Mouse (Mus musculus) gastrocnemius, adult 2 months (tissue): ENCODE data around the gene Wdr64. TPM values are rescaled to one million over a fixed set of nuclear protein-coding genes. Genes with fewer than 3 reads are reported as not detected.

Experiments used
- DNase-seq: peaks from one replicate; pipeline ENCODE4 v3.0.0; 2022
- H3K27ac ChIP-seq: fragments of 200-600 bp; 2 replicates; pipeline ENCODE4 v1.8.1; 2022; ENCODE audit warnings: mild to moderate bottlenecking
- H3K4me3 ChIP-seq: fragments of 200-600 bp; 2 replicates; pipeline ENCODE4 v1.8.1; 2022; ENCODE audit warnings: mild to moderate bottlenecking, moderate library complexity
- CTCF ChIP-seq: fragments of 200-600 bp; IDR thresholded peaks from 2 replicates; pipeline ENCODE4 v1.8.1; 2022; ENCODE audit warnings: antibody characterized with exemption, mild to moderate bottlenecking, moderate library complexity
- intact Hi-C: fragments of 180-260 bp; cut with DNase I; formaldehyde crosslinking; loops from one replicate; pipeline ENCODE4 v1.15.1; 2025
- total RNA-seq, 2 experiments: library from RNA; stranded (reverse); gene quantifications; 2 replicates each; pipeline ENCODE4 v1.2.3; 2021

The Wdr64 gene
- total RNA-seq, 2 experiments from 2014 or later = not detected

DNA sequence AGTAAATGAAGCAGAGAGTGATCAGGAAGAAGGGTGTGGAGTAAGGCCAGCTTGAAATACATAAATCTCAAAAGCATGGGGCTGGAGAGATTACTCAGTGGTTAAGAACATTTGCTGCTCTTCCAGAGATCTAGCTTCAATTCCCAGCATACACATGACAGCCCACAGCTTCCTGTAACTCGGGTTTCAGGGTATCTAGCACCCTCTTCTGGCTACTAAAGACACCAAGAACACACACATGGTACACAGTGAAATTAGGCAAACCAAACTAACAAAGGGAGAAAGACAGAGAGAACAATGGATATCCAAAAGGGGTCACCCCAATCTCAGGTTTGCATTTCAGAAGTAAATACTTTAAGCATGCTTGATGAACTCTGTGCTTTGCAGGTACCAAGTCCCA, 113.2 kb downstream of the Wdr64 start:
- TF ChIP-seq CTCF = no peak
- intact Hi-C loops = no loop called here
- no peak for DNase-seq
- H3K27ac ChIP-seq = no peak overlapping the region
- H3K4me3 ChIP-seq = no peak overlapping the region

DNA sequence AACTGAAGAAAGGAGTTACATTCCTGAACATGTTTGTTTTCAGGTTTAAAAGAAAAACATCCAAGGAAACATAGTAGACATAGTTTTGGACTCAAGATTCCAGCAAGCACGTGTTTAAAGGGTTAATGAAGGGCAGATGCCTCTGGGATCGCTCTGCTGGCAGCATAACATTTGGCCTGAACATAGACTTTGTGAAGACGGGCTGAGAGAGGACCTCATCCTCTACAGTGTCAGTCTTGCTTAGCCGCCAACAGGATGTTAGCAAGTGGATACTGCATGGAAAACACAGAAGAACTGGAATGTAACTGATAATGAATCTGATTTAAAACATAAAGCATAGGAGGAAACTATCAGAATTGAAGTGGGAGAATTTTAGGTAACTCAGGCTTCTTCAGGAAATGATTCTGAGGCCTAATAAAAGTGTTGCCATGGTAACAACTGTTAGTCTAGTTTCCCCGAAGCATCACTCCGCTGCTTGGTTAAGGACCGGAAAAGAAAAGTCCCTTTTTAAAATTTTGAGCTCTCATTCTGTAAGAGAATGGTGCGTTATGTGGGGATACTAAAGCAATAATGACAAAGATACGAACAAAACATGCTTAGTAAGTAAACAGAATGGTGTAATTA, 125.5 kb downstream of the Wdr64 start:
- H3K4me3 ChIP-seq = no peak overlapping the region
- DNase-seq = no peak
- no peak for TF ChIP-seq CTCF
- no peak overlapping the region for H3K27ac ChIP-seq
- intact Hi-C loops = no loop called here

DNA sequence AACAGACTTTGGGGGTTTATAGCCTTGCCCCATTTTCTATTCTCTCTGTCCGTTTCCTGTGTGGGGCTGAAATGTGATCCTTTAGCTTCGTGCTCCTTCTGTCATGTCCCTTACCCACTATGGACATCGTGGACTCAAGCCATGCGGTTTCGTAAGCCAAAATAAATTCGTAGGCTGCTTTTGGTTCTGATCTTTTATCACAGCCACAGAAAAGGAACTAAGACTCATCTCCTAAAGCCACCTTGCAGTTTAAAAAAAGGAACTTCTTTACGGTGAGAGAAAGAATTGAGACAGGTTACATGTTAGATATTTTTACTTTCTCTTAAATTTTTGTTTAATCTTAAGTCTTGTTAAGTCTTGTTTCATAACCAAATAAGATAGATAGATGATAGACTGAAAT, 130.1 kb downstream of the Wdr64 start:
- no peak for TF ChIP-seq CTCF
- intact Hi-C loops = no loop called here
- no peak overlapping the region for H3K27ac ChIP-seq
- no peak for DNase-seq
- H3K4me3 ChIP-seq = no peak overlapping the region

DNA sequence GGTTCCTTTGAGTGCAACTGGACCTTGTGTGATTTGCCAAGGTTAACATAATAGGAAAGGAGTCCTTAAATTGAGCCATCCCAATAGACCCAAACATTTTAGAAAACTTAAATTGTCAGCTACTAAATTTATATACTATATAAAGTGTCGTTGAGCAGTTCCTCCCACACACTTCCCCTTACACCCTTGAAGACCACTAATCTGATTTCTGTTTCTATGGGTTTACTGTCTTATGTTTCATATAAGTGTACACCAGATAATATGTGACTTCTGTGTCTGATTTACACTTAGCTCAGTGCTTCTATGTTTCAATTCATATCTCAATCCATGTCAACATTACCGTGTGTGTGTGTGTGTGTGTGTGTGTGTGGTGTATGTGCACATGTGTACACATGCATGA, 130.8 kb downstream of the Wdr64 start:
- H3K27ac ChIP-seq = no peak overlapping the region
- DNase-seq = no peak
- H3K4me3 ChIP-seq = no peak overlapping the region
- intact Hi-C loops = no loop called here
- no peak for TF ChIP-seq CTCF

DNA sequence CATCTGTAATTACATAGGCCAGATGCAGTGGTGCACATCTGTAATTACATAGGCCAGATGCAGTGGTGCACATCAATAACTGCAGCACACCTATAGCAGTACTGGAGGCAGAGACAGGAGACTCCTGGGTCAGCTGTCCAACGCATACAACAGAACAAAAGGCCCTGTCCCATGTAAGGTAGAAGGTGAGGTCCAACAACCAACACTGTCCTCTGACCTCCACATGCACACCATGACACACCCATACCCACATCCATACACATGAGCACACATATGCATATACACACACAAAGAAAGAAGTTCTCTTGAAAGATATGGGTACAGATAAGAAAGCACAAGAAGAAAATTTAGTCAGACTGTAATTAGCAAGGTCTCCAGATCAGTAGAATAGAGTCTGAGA, 157.1 kb downstream of the Wdr64 start:
- no peak for DNase-seq
- Histone ChIP-seq H3K4me3 (no peak overlapping the region), H3K27ac (no peak overlapping the region)
- TF ChIP-seq CTCF = no peak
- intact Hi-C loops = no loop called here

Other genes with a start within 250 kb of the Wdr64 start
- gene Rgs7, start 206.1 kb upstream of the Wdr64 start, total RNA-seq = under 1 TPM in 1 of 2 experiments, not detected in 1; 0.17 TPM
- gene Kmo, start 78.2 kb upstream of the Wdr64 start, total RNA-seq = under 1 TPM in 1 of 2 experiments, not detected in 1; 0.15 TPM
- 100 to 1,000 TPM; 231 to 325 TPM for gene Fh1, start 73.0 kb upstream of the Wdr64 start, total RNA-seq
- 1 to 10 TPM; 2.5 to 3.8 TPM for gene Opn3, start 5.8 kb upstream of the Wdr64 start, total RNA-seq
- gene Chml, start 5.7 kb upstream of the Wdr64 start, total RNA-seq = 1 to 10 TPM; 3.0 to 3.4 TPM
- gene Exo1, start 182.0 kb downstream of the Wdr64 start, total RNA-seq = not detected
- gene Gm38100, start 221.7 kb downstream of the Wdr64 start, total RNA-seq = not detected